Mouse (Mus musculus): ENCODE measurements around the gene Zfp598.

DNA sequence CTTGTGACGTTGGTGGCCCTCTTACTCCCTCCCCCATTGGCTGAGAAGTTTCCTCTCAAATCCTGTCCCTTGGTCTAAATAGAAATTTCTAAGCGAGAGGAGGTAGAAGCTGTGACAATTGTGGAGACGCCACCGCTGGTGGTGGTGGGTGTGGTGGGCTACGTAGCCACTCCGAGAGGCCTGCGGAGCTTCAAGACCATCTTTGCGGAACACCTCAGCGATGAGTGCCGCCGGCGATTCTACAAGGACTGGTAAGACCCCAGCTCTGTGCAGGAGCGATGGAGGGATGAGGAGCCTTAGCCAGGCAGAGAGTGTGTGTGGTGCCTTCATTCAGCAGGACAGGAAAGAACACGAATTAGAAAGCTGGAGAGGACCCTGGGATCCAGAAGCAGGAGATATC, 61.3 kb downstream of the Zfp598 start:
- no peak for TF ChIP-seq CTCF (IDR thresholded peaks at IDR 0.05; ENCODE audit: control insufficient read depth, insufficient read depth, insufficient read length)
- no peak for TF ChIP-seq MAX (IDR thresholded peaks at IDR 0.05)
- no peak for TF ChIP-seq MYOG (IDR thresholded peaks at IDR 0.05; ENCODE audit: control insufficient read depth, extremely low read depth, insufficient read length)
- TF ChIP-seq USF1 (IDR thresholded peaks at IDR 0.05; ENCODE audit: low read depth): no peak

Measured in C2C12 (cell line).